Mouse (Mus musculus) gastrocnemius, postnatal 25 days (tissue): ENCODE results near the gene Ifna11. TPM values are rescaled to one million over a fixed set of nuclear protein-coding genes. Genes with fewer than 3 reads are reported as not detected.
A peak's percentile ranks its signal among the peaks of the same experiment; 100 is the strongest.
"Not testable (repeated sequence)": the region's sequence is repeated elsewhere in the genome, so short reads cannot be mapped to it uniquely, and the experiment has no call there.

ENCODE experiments used
- DNase-seq: peaks from one replicate; pipeline ENCODE4 v3.0.0; 2022
- long read RNA-seq, 2 experiments: library from polyadenylated mRNA; stranded (forward); transcript quantifications; one replicate each; pipeline ENCODE4 v2.0.0; 2021
- total RNA-seq, 2 experiments: library from RNA; stranded (reverse); gene quantifications; 1 replicate in 1 of 2; 2 replicates in 1 of 2; pipeline ENCODE4 v1.2.3; 2021

Gene Ifna11
- not detected for total RNA-seq
- long read RNA-seq, experiment 1: 0 reads
- long read RNA-seq, experiment 2: 0 reads

GRCm38 (mm10) chr4:88819659-88820058, at the start of gene Ifna11:
TSS of gene Ifna11 (plus strand) at chr4:88819959.
- DNase-seq: no peak

GRCm38 (mm10) chr4:88773534-88773933, 46.2 kb upstream of the Ifna11 start, which contains the start of gene Gm13290:
TSS of gene Gm13290 (plus strand) at chr4:88773834.
- not testable (repeated sequence) for DNase-seq

GRCm38 (mm10) chr4:88776622-88777021, 43.1 kb upstream of the Ifna11 start, which contains the start of gene Gm13289:
TSS of gene Gm13289 (plus strand) at chr4:88776922.
- DNase-seq: not testable (repeated sequence)

GRCm38 (mm10) chr4:88779550-88779949, 40.2 kb upstream of the Ifna11 start, which contains the start of gene Gm13272:
TSS of gene Gm13272 (plus strand) at chr4:88779850.
- DNase-seq: not testable (repeated sequence)

GRCm38 (mm10) chr4:88780320-88780719, 39.4 kb upstream of the Ifna11 start:
- not testable (repeated sequence) for DNase-seq

GRCm38 (mm10) chr4:88781831-88782230, 37.9 kb upstream of the Ifna11 start, which contains the start of gene Ifnz:
TSS of gene Ifnz (plus strand) at chr4:88782131.
- DNase-seq: not testable (repeated sequence)

- not testable (repeated sequence) for DNase-seq
Measured at GRCm38 (mm10) chr4:88782335-88782734, 37.4 kb upstream of the Ifna11 start.

- DNase-seq: not testable (repeated sequence)
Measured at GRCm38 (mm10) chr4:88785409-88785808, 34.4 kb upstream of the Ifna11 start, which contains the start of gene Gm13276. TSS of gene Gm13276 (plus strand) at chr4:88785709.

GRCm38 (mm10) chr4:88788402-88788801, 31.4 kb upstream of the Ifna11 start, which contains the start of gene Gm13277:
TSS of gene Gm13277 (plus strand) at chr4:88788632.
- peak; percentile 68 for DNase-seq

GRCm38 (mm10) chr4:88791250-88791649, 28.5 kb upstream of the Ifna11 start, which contains the start of gene Gm13278:
TSS of gene Gm13278 (plus strand) at chr4:88791550.
- not testable (repeated sequence) for DNase-seq

GRCm38 (mm10) chr4:88793936-88794675, 25.7 kb upstream of the Ifna11 start, which contains the start of gene Gm13275:
TSS of gene Gm13275 (plus strand) at chr4:88794487.
- DNase-seq: peak; percentile 39

- not testable (repeated sequence) for DNase-seq
Measured at GRCm38 (mm10) chr4:88797097-88797496, 22.7 kb upstream of the Ifna11 start, which contains the start of gene Gm13279. TSS of gene Gm13279 (plus strand) at chr4:88797397.

GRCm38 (mm10) chr4:88799365-88799764, 20.4 kb upstream of the Ifna11 start, which contains the start of gene Gm13285:
TSS of gene Gm13285 (plus strand) at chr4:88799665.
- DNase-seq: not testable (repeated sequence)

- not testable (repeated sequence) for DNase-seq
Measured at GRCm38 (mm10) chr4:88802954-88803353, 16.8 kb upstream of the Ifna11 start, which contains the start of gene Gm13287. TSS of gene Gm13287 (plus strand) at chr4:88803254.

- DNase-seq: not testable (repeated sequence)
Measured at GRCm38 (mm10) chr4:88805231-88805630, 14.5 kb upstream of the Ifna11 start, which contains the start of gene Gm13288. TSS of gene Gm13288 (plus strand) at chr4:88805531.

GRCm38 (mm10) chr4:88805761-88806160, 14.0 kb upstream of the Ifna11 start:
- DNase-seq: peak; percentile 9

GRCm38 (mm10) chr4:88815928-88816327, 3.8 kb upstream of the Ifna11 start, which contains the start of gene Ifna7:
TSS of gene Ifna7 (plus strand) at chr4:88816228.
- no peak for DNase-seq

GRCm38 (mm10) chr4:88822995-88823394, 3.2 kb downstream of the Ifna11 start:
- no peak for DNase-seq

- DNase-seq: not testable (repeated sequence)
Measured at GRCm38 (mm10) chr4:88827116-88827515, 7.4 kb downstream of the Ifna11 start, which contains the start of gene Ifna6. TSS of gene Ifna6 (plus strand) at chr4:88827416.

GRCm38 (mm10) chr4:88830523-88830922, 10.8 kb downstream of the Ifna11 start:
- DNase-seq: no peak

- DNase-seq: not testable (repeated sequence)
Measured at GRCm38 (mm10) chr4:88835225-88835624, 15.5 kb downstream of the Ifna11 start, which contains the start of gene Ifna5. TSS of gene Ifna5 (plus strand) at chr4:88835525.

- DNase-seq: no peak
Measured at GRCm38 (mm10) chr4:88838828-88839227, 19.1 kb downstream of the Ifna11 start.
